Mouse (Mus musculus) urinary bladder, postnatal 14 days (tissue): ENCODE measurements around the gene Arhgef25.
"Not testable (repeated sequence)": the region's sequence is repeated elsewhere in the genome, so short reads cannot be mapped to it uniquely, and the experiment has no call there.

Experiments used
- DNase-seq: peaks from one replicate; pipeline ENCODE4 v3.0.0; 2021; ENCODE audit warnings: low spot score

Gene Arhgef25

GRCm38 (mm10) chr10:127204589-127204988, 14.7 kb upstream of the Arhgef25 start:
- DNase-seq: no peak

DNA sequence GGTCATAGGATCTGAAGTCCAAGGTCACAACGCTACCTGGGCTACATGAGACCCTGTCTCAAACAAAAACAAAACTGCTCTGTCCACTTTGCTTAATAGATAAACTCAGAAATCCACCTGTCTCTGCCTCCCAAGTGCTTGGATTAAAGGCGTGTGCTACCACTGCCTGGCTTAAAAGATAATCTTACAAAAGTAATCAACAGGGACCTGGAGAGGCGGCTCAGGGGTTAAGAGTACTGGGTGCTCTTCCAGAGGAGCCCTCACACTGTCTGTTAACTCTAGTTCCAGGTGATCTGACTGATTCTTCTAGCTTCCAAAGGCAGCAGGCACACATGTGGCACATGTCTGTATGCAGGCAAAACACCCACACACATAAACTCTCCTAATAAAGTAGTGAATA, 13.2 kb upstream of the Arhgef25 start:
- no peak for DNase-seq

- no peak for DNase-seq
These were observed 10.4 kb upstream of the Arhgef25 start for GRCm38 (mm10) chr10:127200279-127200678.

DNA sequence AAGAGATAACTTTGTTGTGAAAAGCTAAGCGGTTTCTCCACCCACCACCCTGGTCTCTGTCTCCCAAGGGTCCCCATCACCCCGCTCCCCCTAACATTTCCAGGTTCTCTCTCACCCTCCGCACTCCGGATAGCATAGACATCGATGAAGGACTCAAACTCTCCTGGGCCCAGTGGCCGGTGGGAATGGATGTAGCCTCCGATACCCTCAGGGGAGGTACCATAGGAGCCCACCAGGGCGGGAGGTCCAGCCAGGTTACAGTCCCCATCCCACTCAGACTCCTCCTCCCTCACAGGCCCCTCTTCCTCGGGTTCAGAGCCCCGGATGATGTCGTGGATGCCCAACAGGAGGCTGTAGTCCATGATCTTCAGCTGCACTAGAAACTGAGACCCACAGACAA, 9.6 kb upstream of the Arhgef25 start:
- DNase-seq: no peak

- no peak for DNase-seq
These were observed 9.2 kb upstream of the Arhgef25 start for GRCm38 (mm10) chr10:127199068-127199467.

- DNase-seq: no peak
These were observed 8.6 kb upstream of the Arhgef25 start for GRCm38 (mm10) chr10:127198492-127198891.

GRCm38 (mm10) chr10:127197505-127198110, 7.7 kb upstream of the Arhgef25 start:
- no peak for DNase-seq

DNA sequence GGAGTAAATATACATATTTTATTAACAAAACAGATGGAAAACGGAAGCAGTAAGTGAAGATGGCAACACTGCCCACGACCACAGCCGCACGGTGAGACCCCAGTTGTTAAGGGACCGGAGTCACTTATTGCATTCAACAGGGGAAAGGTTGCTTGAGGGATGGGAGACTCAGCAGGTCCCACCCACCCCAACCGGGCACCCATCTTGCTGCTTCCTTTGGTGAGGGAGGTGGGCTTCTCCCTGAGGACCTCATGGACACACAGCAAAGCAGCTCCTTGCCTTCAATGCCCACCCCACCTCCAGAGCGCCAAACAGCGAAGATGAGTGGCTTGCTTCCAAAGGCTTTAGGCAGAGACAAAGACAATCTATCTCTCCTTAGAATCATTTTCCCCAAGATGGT, 7.2 kb upstream of the Arhgef25 start:
- DNase-seq: no peak

- DNase-seq: peak; percentile 75
These were observed 6.5 kb upstream of the Arhgef25 start for GRCm38 (mm10) chr10:127196392-127196791.

DNA sequence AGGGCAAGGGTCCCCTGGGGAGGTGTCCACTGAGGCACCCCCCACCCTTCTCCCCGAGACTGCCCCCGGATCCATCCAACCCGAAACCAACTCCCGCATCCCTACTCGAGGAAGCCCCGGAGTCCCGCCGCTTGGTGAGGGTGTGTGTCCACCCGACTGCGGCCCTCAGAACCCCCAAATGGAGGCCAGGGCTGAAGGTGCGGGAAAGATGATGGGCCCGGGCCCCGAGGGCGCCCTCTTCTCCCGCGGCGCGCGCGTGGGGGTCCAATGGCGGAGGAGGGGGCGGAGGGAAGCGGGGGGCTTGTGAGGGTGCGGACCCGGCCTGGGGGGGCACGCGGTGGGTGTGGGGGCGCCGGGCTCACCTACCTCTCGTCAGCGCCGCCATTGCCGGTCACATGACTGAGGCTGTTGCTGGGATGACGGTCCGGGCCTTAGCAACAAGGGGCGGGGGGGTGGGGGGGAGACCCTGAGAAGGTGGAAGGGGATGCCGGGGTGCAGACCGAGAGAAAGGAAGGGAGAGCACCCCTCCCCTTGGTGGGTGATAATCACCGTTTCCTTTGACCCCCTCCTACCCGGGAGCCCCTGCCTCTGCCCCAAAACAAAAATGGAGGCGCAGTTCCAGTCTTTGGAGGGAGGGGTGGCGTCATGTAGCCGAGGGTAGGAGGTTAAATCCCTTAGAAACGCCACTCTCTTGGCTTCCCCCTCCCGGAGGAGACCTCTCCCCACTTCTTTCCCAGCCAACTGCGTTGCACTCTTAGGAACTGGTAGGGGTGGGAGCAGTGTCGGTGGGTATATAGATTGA, 5.6 kb upstream of the Arhgef25 start, which contains the start of gene Dtx3:
Gene Dtx3 (minus strand): TSS at position 401 of the 802 bp plus-strand sequence.
- peak; percentile 43 for DNase-seq

GRCm38 (mm10) chr10:127194428-127195327, 4.8 kb upstream of the Arhgef25 start:
- DNase-seq: peak; percentile 76

- no peak for DNase-seq
These were observed 3.1 kb upstream of the Arhgef25 start for GRCm38 (mm10) chr10:127193011-127193410.

GRCm38 (mm10) chr10:127192057-127192328, 2.1 kb upstream of the Arhgef25 start:
- DNase-seq: not testable (repeated sequence)

GRCm38 (mm10) chr10:127191191-127192056, 1.5 kb upstream of the Arhgef25 start:
- DNase-seq: no peak

GRCm38 (mm10) chr10:127190398-127191190, 711 bp upstream of the Arhgef25 start:
- no peak for DNase-seq

- DNase-seq: peak; percentile 65
These were observed 700 bp downstream of the Arhgef25 start for GRCm38 (mm10) chr10:127189116-127189650.

GRCm38 (mm10) chr10:127188465-127189115, 1.3 kb downstream of the Arhgef25 start:
- peak; percentile 64 for DNase-seq

DNA sequence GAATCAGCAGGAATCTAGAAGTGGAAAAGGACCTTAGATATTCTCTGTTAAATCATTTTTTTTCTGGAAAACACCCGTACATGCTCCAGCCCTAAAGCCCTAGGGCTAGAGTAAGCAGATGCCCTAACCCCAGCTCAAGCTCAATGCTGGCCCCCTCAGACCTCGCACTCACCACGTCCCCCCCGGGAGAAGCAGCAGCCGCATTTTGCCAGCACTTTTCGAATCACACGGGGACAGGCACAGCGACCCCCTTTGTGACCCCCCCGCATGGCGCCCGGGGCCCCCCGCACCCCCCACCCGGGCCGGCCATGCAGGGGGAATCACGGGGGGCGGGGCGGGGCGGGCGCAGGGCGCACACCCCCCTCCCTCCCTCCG, 1.8 kb downstream of the Arhgef25 start:
- DNase-seq: no peak

GRCm38 (mm10) chr10:127187371-127188078, 2.4 kb downstream of the Arhgef25 start:
- no peak for DNase-seq
